Mouse (Mus musculus) stomach, embryonic 14.5 days (tissue): Measurements from ENCODE around the gene Gm20696. TPM values are rescaled to one million over a fixed set of nuclear protein-coding genes. Genes with fewer than 3 reads are reported as not detected.

ENCODE experiments used
- ATAC-seq: fragments of 200-750 bp; cut with Nextera tagmentation; 2 replicates; pipeline ENCODE4 v1.8.0; 2017; ENCODE audit warnings: low read depth, moderate TSS enrichment; ENCODE audit not compliant: insufficient number of reproducible peaks, insufficient read depth, low FRiP score
- H3K27ac ChIP-seq: fragments of 300-500 bp; sonication (generic); 2 replicates; pipeline ENCODE4 v1.5.1; 2014; ENCODE audit warnings: mild to moderate bottlenecking, low read length, moderate library complexity, mixed read lengths
- H3K27me3 ChIP-seq: fragments of 300-500 bp; sonication (generic); 2 replicates; pipeline ENCODE4 v1.6.1; 2014; ENCODE audit warnings: low read length, control low read depth, mixed read lengths; ENCODE audit not compliant: control insufficient read depth, insufficient read depth
- H3K36me3 ChIP-seq: fragments of 300-500 bp; sonication (generic); 2 replicates; pipeline ENCODE4 v1.6.1; 2014; ENCODE audit warnings: mild to moderate bottlenecking, control low read depth, low read length, moderate library complexity, mixed read lengths; ENCODE audit not compliant: control insufficient read depth, insufficient read depth
- H3K4me1 ChIP-seq: fragments of 300-500 bp; sonication (generic); 2 replicates; pipeline ENCODE4 v1.6.1; 2014; ENCODE audit warnings: low read length, control low read depth, mixed read lengths; ENCODE audit not compliant: control insufficient read depth, insufficient read depth
- H3K4me2 ChIP-seq: fragments of 300-500 bp; sonication (generic); replicated peaks from 2 replicates; pipeline ENCODE4 v1.6.1; 2014; ENCODE audit warnings: low read depth, low read length, control low read depth
- H3K4me3 ChIP-seq: fragments of 300-500 bp; sonication (generic); 2 replicates; pipeline ENCODE4 v1.5.1; 2014; ENCODE audit warnings: low read depth, low read length, control low read depth
- H3K9ac ChIP-seq: fragments of 300-500 bp; sonication (generic); replicated peaks from 2 replicates; pipeline ENCODE4 v1.6.1; 2014; ENCODE audit warnings: low read depth, mild to moderate bottlenecking, control low read depth, low read length, moderate library complexity, mixed read lengths
- H3K9me3 ChIP-seq: fragments of 300-500 bp; sonication (generic); 2 replicates; pipeline ENCODE4 v1.6.1; 2016; ENCODE audit warnings: low read depth, low read length, control low read depth; ENCODE audit not compliant: control insufficient read depth
- WGBS: fragments of 180-500 bp; shearing (Covaris S2); extraction: QIAGEN DNeasy Blood & Tissue Kit; methylation state at CpG from one replicate; pipeline ENCODE4 v1.1.7; 2014; 5-methylcytosine and 5-hydroxymethylcytosine counted together
- polyA plus RNA-seq: library from polyadenylated mRNA; unstranded; fragments of >200 nt; fragmentation: Nextera tagmentation; extraction: Ambion mirVana; gene quantifications from 2 replicates; pipeline ENCODE4 v1.2.1, GENCODE M21; 2014

Gm20696 gene
- polyA plus RNA-seq, 1 experiment from 2014 or later = 7.0 TPM

- no peak for ATAC-seq
- Histone ChIP-seq H3K36me3 (no peaks in the 10 kb centered on the region), H3K27ac (no peak overlapping the region), H3K4me3 (no peak overlapping the region), H3K4me2 (no peak overlapping the region), H3K9ac (no peak overlapping the region), H3K27me3 (no peaks in the 10 kb centered on the region), H3K4me1 (peaks cover 18% of the 10 kb centered on the region), H3K9me3 (no peaks in the 10 kb centered on the region)
- WGBS = 72% methylated on average over 6 of the region's 6 CpGs
Observed at GRCm38 (mm10) chr6:99274222-99274621, 392.4 kb downstream of the Gm20696 start.

GRCm38 (mm10) chr6:99273177-99273576, 393.4 kb downstream of the Gm20696 start:
- H3K27ac ChIP-seq = no peak overlapping the region
- WGBS = 40% methylated on average over 5 of the region's 5 CpGs

GRCm38 (mm10) chr6:99272174-99272573, 394.4 kb downstream of the Gm20696 start:
- no peak overlapping the region for H3K27ac ChIP-seq
- H3K27me3 ChIP-seq = no peaks in the 10 kb centered on the region
- H3K4me2 ChIP-seq = no peak overlapping the region
- H3K9ac ChIP-seq = no peak overlapping the region
- H3K4me3 ChIP-seq = no peak overlapping the region
- WGBS = 71% methylated on average over 3 of the region's 3 CpGs
- peaks cover 19% of the 10 kb centered on the region for H3K4me1 ChIP-seq
- no peaks in the 10 kb centered on the region for H3K36me3 ChIP-seq
- no peaks in the 10 kb centered on the region for H3K9me3 ChIP-seq
- no peak for ATAC-seq

More at GRCm38 (mm10) chr6:99273177-99273576, 393.4 kb downstream of the Gm20696 start:
- Histone ChIP-seq H3K9me3 (no peaks in the 10 kb centered on the region), H3K9ac (no peak overlapping the region), H3K4me2 (no peak overlapping the region), H3K27me3 (no peaks in the 10 kb centered on the region), H3K36me3 (no peaks in the 10 kb centered on the region), H3K4me3 (no peak overlapping the region), H3K4me1 (peaks cover 18% of the 10 kb centered on the region)
- no peak for ATAC-seq

GRCm38 (mm10) chr6:99271741-99272140, 394.9 kb downstream of the Gm20696 start:
- Histone ChIP-seq H3K9ac (no peak overlapping the region), H3K4me2 (no peak overlapping the region), H3K4me3 (no peak overlapping the region), H3K27me3 (no peaks in the 10 kb centered on the region), H3K36me3 (no peaks in the 10 kb centered on the region), H3K4me1 (peaks cover 21% of the 10 kb centered on the region), H3K9me3 (no peaks in the 10 kb centered on the region), H3K27ac (no peak overlapping the region)
- WGBS = 77% methylated on average over 7 of the region's 7 CpGs
- ATAC-seq = no peak

- Histone ChIP-seq H3K36me3 (no peaks in the 10 kb centered on the region), H3K27me3 (no peaks in the 10 kb centered on the region), H3K9me3 (no peaks in the 10 kb centered on the region), H3K27ac (no peak overlapping the region), H3K4me2 (no peak overlapping the region), H3K4me3 (no peak overlapping the region), H3K4me1 (peaks cover 32% of the 10 kb centered on the region), H3K9ac (no peak overlapping the region)
- no peak for ATAC-seq
- WGBS = 33% methylated on average over 6 of the region's 6 CpGs
Observed at GRCm38 (mm10) chr6:99269921-99270320, 396.7 kb downstream of the Gm20696 start.

- Histone ChIP-seq H3K36me3 (no peaks in the 10 kb centered on the region), H3K4me2 (no peak overlapping the region), H3K4me3 (no peak overlapping the region), H3K27ac (peak overlapping the region; percentile 10; the same call in 1 of the 2 replicates), H3K27me3 (no peaks in the 10 kb centered on the region), H3K9ac (no peak overlapping the region), H3K9me3 (no peaks in the 10 kb centered on the region), H3K4me1 (peaks cover 38% of the 10 kb centered on the region)
- no peak for ATAC-seq
- WGBS = 52% methylated on average over 20 of the region's 20 CpGs
Observed at GRCm38 (mm10) chr6:99268171-99269061, 398.2 kb downstream of the Gm20696 start.

- no peaks in the 10 kb centered on the region for H3K9me3 ChIP-seq
- peak overlapping the region; percentile 4; the same call in 1 of the 2 replicates for H3K4me3 ChIP-seq
- H3K4me2 ChIP-seq = peak overlapping the region; percentile 31
- peaks cover 47% of the 10 kb centered on the region for H3K4me1 ChIP-seq
- H3K27me3 ChIP-seq = no peaks in the 10 kb centered on the region
- peak overlapping the region; percentile 90 for H3K27ac ChIP-seq
- 0 out of 2 replicates have a peak, but pooled peaks have one; percentile 48 for ATAC-seq
- no peak overlapping the region; the same call in 1 of the 2 replicates for H3K9ac ChIP-seq
- H3K36me3 ChIP-seq = no peaks in the 10 kb centered on the region
- 29% methylated on average over 13 of the region's 13 CpGs for WGBS
Observed at GRCm38 (mm10) chr6:99265945-99266656, 400.5 kb downstream of the Gm20696 start.

- peak overlapping the region; percentile 31 for H3K4me2 ChIP-seq
- ATAC-seq = no peak
- no peaks in the 10 kb centered on the region for H3K27me3 ChIP-seq
- peaks cover 48% of the 10 kb centered on the region for H3K4me1 ChIP-seq
- H3K36me3 ChIP-seq = no peaks in the 10 kb centered on the region
- H3K4me3 ChIP-seq = no peak overlapping the region
- peak overlapping the region; percentile 90 for H3K27ac ChIP-seq
- no peaks in the 10 kb centered on the region for H3K9me3 ChIP-seq
- WGBS = 23% methylated on average over 4 of the region's 4 CpGs
- H3K9ac ChIP-seq = no peak overlapping the region
Observed at GRCm38 (mm10) chr6:99265173-99265572, 401.4 kb downstream of the Gm20696 start.
